Mouse (Mus musculus): ENCODE data around the gene Dyx1c1. TPM values are rescaled to one million over a fixed set of nuclear protein-coding genes. Genes with fewer than 3 reads are reported as not detected.

Gene Dyx1c1
- total and polyA plus RNA-seq, 2 experiments from 2014 or later: 0.51 TPM; not detected in 1

- no peak for TF ChIP-seq EP300 (IDR thresholded peaks at IDR 0.05; ENCODE audit: low read depth)
- no peak for TF ChIP-seq CTCF (IDR thresholded peaks at IDR 0.05; ENCODE audit: low read depth)
- Histone ChIP-seq H3K9me3 (replicated peaks; ENCODE audit: control insufficient read depth, low read length) (no peaks in the 10 kb centered on the region), H3K4me3 (ENCODE audit: low read depth, low read length) (no peak overlapping the region), H3K27me3 (ENCODE audit: control insufficient read depth, insufficient read depth, low read length) (no peaks in the 10 kb centered on the region), H3K27ac (ENCODE audit: low read depth) (no peak overlapping the region), H3K36me3 (replicated peaks; ENCODE audit: control insufficient read depth, insufficient read depth, low read length) (no peaks in the 10 kb centered on the region), H3K4me2 (ENCODE audit: low read depth, low read length) (no peak overlapping the region), H3K4me1 (ENCODE audit: control insufficient read depth, insufficient read depth) (peaks cover 16% of the 10 kb centered on the region), H3K9ac (replicated peaks; ENCODE audit: low read depth, low read length) (no peak overlapping the region)
- no peak for ATAC-seq (ENCODE audit: insufficient read depth, low read depth)
- no peak for DNase-seq (ENCODE audit: low spot score)
- 82% methylated on average over 5 of the region's 5 CpGs for whole genome bisulfite sequencing
Measured at GRCm38 (mm10) chr9:72988706-72989105, 30.1 kb downstream of the Dyx1c1 start.

- DNase-seq (ENCODE audit: low spot score) (no peak), ATAC-seq (ENCODE audit: insufficient read depth, low read depth) (no peak)
- no peaks in the 10 kb centered on the region for H3K9me3 ChIP-seq (replicated peaks; ENCODE audit: control insufficient read depth, low read length)
- no peak overlapping the region for H3K4me3 ChIP-seq (ENCODE audit: low read depth, low read length)
- no peaks in the 10 kb centered on the region for H3K27me3 ChIP-seq (ENCODE audit: control insufficient read depth, insufficient read depth, low read length)
- TF ChIP-seq CTCF (IDR thresholded peaks at IDR 0.05; ENCODE audit: low read depth): no peak
- no peak for TF ChIP-seq EP300 (IDR thresholded peaks at IDR 0.05; ENCODE audit: low read depth)
- no peak overlapping the region for H3K9ac ChIP-seq (replicated peaks; ENCODE audit: low read depth, low read length)
- H3K36me3 ChIP-seq (replicated peaks; ENCODE audit: control insufficient read depth, insufficient read depth, low read length): no peaks in the 10 kb centered on the region
- no peak overlapping the region for H3K27ac ChIP-seq (ENCODE audit: low read depth)
- no peak overlapping the region for H3K4me2 ChIP-seq (ENCODE audit: low read depth, low read length)
- peaks cover 3% of the 10 kb centered on the region for H3K4me1 ChIP-seq (ENCODE audit: control insufficient read depth, insufficient read depth)
- 93% methylated on average over 2 of the region's 2 CpGs for WGBS
Measured at GRCm38 (mm10) chr9:72991420-72991819, 32.8 kb downstream of the Dyx1c1 start.

GRCm38 (mm10) chr9:72992576-72992975 lies 34.0 kb downstream of the Dyx1c1 start:
- H3K4me2 ChIP-seq (ENCODE audit: low read depth, low read length): no peak overlapping the region
- no peaks in the 10 kb centered on the region for H3K36me3 ChIP-seq (replicated peaks; ENCODE audit: control insufficient read depth, insufficient read depth, low read length)
- no peaks in the 10 kb centered on the region; the same call in 1 of the 2 replicates for H3K4me1 ChIP-seq (ENCODE audit: control insufficient read depth, insufficient read depth)
- DNase-seq (ENCODE audit: low spot score): no peak
- TF ChIP-seq CTCF (IDR thresholded peaks at IDR 0.05; ENCODE audit: low read depth): no peak
- no peak for TF ChIP-seq EP300 (IDR thresholded peaks at IDR 0.05; ENCODE audit: low read depth)
- 75% methylated on average over 5 of the region's 5 CpGs for WGBS
- no peak overlapping the region for H3K4me3 ChIP-seq (ENCODE audit: low read depth, low read length)
- H3K27me3 ChIP-seq (ENCODE audit: control insufficient read depth, insufficient read depth, low read length): no peaks in the 10 kb centered on the region
- H3K27ac ChIP-seq (ENCODE audit: low read depth): no peak overlapping the region
- H3K9me3 ChIP-seq (replicated peaks; ENCODE audit: control insufficient read depth, low read length): no peaks in the 10 kb centered on the region
- H3K9ac ChIP-seq (replicated peaks; ENCODE audit: low read depth, low read length): no peak overlapping the region
- no peak for ATAC-seq (ENCODE audit: insufficient read depth, low read depth)

DNA sequence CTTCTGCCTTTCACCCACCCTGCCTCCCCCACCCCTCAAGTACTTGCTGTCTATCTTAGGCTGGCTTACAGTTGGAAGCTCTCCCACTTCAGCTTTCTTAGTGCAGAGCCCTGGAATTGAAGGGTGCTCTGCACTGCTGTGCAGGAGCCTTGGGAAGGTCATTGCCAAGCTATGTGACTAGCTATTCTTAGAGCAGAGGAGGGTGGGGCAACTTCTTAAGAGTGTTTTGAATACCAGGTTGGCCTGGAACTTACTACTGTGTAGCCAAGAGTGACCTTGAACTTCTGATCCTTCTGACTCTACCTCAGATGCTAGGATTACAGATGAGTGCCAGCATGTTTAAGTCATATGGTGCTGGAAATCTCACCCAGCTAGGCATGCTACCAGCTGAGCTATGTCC lies 37.6 kb downstream of the Dyx1c1 start:
- peak; percentile 24; the same call in 1 of the 2 replicates for ATAC-seq (ENCODE audit: insufficient read depth, low read depth)

DNA sequence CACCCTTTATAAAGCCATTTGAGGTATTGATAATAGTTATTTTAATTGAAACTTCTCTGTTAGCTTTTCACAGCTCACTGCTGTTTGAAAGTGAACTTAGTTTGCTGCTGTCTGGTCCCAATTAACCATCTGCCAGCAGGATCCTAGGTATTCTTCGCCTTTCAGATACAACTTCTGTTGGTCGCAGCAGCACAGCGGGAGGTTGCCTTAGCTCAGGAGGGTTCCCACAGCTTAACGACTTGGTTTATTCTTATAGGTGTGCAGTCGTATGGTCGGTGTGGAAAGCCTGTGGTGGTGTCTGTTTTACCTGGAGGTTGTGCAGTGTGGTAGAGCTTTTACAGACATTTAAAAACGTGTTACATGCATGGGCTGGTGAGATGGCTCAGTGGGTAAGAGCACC lies 38.2 kb downstream of the Dyx1c1 start:
- no peaks in the 10 kb centered on the region for H3K9me3 ChIP-seq (replicated peaks; ENCODE audit: control insufficient read depth, low read length)
- ATAC-seq (ENCODE audit: insufficient read depth, low read depth): no peak
- 0 out of 2 replicates have a peak, but pooled peaks cover 14% of the 10 kb centered on the region for H3K36me3 ChIP-seq (replicated peaks; ENCODE audit: control insufficient read depth, insufficient read depth, low read length)
- H3K4me1 ChIP-seq (ENCODE audit: control insufficient read depth, insufficient read depth): no peaks in the 10 kb centered on the region; the same call in 1 of the 2 replicates
- no peaks in the 10 kb centered on the region for H3K27me3 ChIP-seq (ENCODE audit: control insufficient read depth, insufficient read depth, low read length)
- H3K27ac ChIP-seq (ENCODE audit: low read depth): no peak overlapping the region
- DNase-seq (ENCODE audit: low spot score): no peak
- H3K9ac ChIP-seq (replicated peaks; ENCODE audit: low read depth, low read length): no peak overlapping the region
- H3K4me3 ChIP-seq (ENCODE audit: low read depth, low read length): no peak overlapping the region
- no peak for TF ChIP-seq EP300 (IDR thresholded peaks at IDR 0.05; ENCODE audit: low read depth)
- no peak for TF ChIP-seq CTCF (IDR thresholded peaks at IDR 0.05; ENCODE audit: low read depth)
- H3K4me2 ChIP-seq (ENCODE audit: low read depth, low read length): no peak overlapping the region
- 59% methylated on average over 7 of the region's 7 CpGs for WGBS

More for the DNA sequence above, 37.6 kb downstream of the Dyx1c1 start:
- 0 out of 2 replicates have a peak, but pooled peaks cover 9% of the 10 kb centered on the region for H3K36me3 ChIP-seq (replicated peaks; ENCODE audit: control insufficient read depth, insufficient read depth, low read length)
- no peak overlapping the region for H3K27ac ChIP-seq (ENCODE audit: low read depth)
- no peak overlapping the region for H3K9ac ChIP-seq (replicated peaks; ENCODE audit: low read depth, low read length)
- DNase-seq (ENCODE audit: low spot score): no peak
- H3K9me3 ChIP-seq (replicated peaks; ENCODE audit: control insufficient read depth, low read length): no peaks in the 10 kb centered on the region
- no peak overlapping the region for H3K4me2 ChIP-seq (ENCODE audit: low read depth, low read length)
- TF ChIP-seq EP300 (IDR thresholded peaks at IDR 0.05; ENCODE audit: low read depth) (no peak), CTCF (IDR thresholded peaks at IDR 0.05; ENCODE audit: low read depth) (no peak)
- H3K4me1 ChIP-seq (ENCODE audit: control insufficient read depth, insufficient read depth): no peaks in the 10 kb centered on the region; the same call in 1 of the 2 replicates
- no peaks in the 10 kb centered on the region for H3K27me3 ChIP-seq (ENCODE audit: control insufficient read depth, insufficient read depth, low read length)
- H3K4me3 ChIP-seq (ENCODE audit: low read depth, low read length): no peak overlapping the region

GRCm38 (mm10) chr9:73000487-73000886 lies 41.9 kb downstream of the Dyx1c1 start:
- no peaks in the 10 kb centered on the region; the same call in 1 of the 2 replicates for H3K4me1 ChIP-seq (ENCODE audit: control insufficient read depth, insufficient read depth)
- H3K27ac ChIP-seq (ENCODE audit: low read depth): no peak overlapping the region
- no peak for ATAC-seq (ENCODE audit: insufficient read depth, low read depth)
- TF ChIP-seq EP300 (IDR thresholded peaks at IDR 0.05; ENCODE audit: low read depth) (no peak), CTCF (IDR thresholded peaks at IDR 0.05; ENCODE audit: low read depth) (peak; percentile 10; the same call in 1 of the 2 replicates)
- no peaks in the 10 kb centered on the region for H3K9me3 ChIP-seq (replicated peaks; ENCODE audit: control insufficient read depth, low read length)
- no peaks in the 10 kb centered on the region for H3K27me3 ChIP-seq (ENCODE audit: control insufficient read depth, insufficient read depth, low read length)
- no peak overlapping the region for H3K4me3 ChIP-seq (ENCODE audit: low read depth, low read length)
- H3K36me3 ChIP-seq (replicated peaks; ENCODE audit: control insufficient read depth, insufficient read depth, low read length): peaks cover 26% of the 10 kb centered on the region
- H3K4me2 ChIP-seq (ENCODE audit: low read depth, low read length): no peak overlapping the region
- DNase-seq (ENCODE audit: low spot score): no peak
- WGBS: 77% methylated on average over 2 of the region's 2 CpGs
- no peak overlapping the region for H3K9ac ChIP-seq (replicated peaks; ENCODE audit: low read depth, low read length)
